Mouse (Mus musculus): ENCODE measurements around the gene Negr1.

DNA sequence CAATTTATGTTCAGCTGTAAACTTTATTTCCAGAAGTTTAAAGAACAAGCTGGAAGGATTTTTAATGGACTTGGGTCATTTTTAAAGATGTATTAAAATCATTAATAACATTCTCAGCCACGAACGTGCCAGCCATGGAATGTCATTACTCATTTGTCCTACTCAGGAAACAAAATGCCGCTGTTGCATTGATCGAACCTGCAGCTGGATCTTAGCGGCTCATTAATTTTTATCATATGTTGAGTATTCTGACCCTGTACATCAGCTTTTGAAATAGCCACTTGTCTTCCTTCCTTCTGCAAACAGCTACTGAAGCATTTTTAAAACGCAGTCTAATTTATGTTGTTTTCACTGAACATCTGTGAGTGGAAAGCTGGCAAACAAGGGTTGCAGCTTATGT, 255.9 kb downstream of the Negr1 start:
- no peak for TF ChIP-seq POLR2A (IDR thresholded peaks at IDR 0.05; ENCODE audit: insufficient read depth, low read length)
- no peak for TF ChIP-seq CTCF (IDR thresholded peaks at IDR 0.05; ENCODE audit: low read depth, low read length)

Data from ES-Bruce4 (cell line).